Mouse (Mus musculus) CH12.LX (cell line): ENCODE measurements around the gene Ret. TPM values are rescaled to one million over a fixed set of nuclear protein-coding genes. Genes with fewer than 3 reads are reported as not detected.

Experiments used
- DNase-seq: peaks from one replicate; pipeline ENCODE4 v3.0.0-alpha.2; 2013; ENCODE audit errors: extremely low read depth
- H3K27ac ChIP-seq: 2 replicates; pipeline ENCODE4 v1.5.1; 2012; ENCODE audit warnings: low read depth, mild to moderate bottlenecking, control low read depth, moderate library complexity; ENCODE audit not compliant: insufficient read depth
- H3K27me3 ChIP-seq: replicated peaks from 2 replicates; pipeline ENCODE3; 2012; ENCODE audit warnings: inconsistent platforms
- H3K36me3 ChIP-seq, 2 experiments: replicated peaks in 1 of 2; 2 replicates each; pipeline versions ENCODE3 to v1.6.1; 2012; ENCODE audit warnings: inconsistent platforms in 1 of 2, low read length in 1 of 2, mild to moderate bottlenecking in 1 of 2, mixed read lengths in 1 of 2, moderate library complexity in 1 of 2; ENCODE audit not compliant: control insufficient read depth in 1 of 2, insufficient read depth in 1 of 2
- H3K4me1 ChIP-seq, 2 experiments: 2 replicates each; pipeline ENCODE4 v1.6.1; 2012; ENCODE audit warnings: inconsistent platforms in 1 of 2, moderate library complexity in 1 of 2; ENCODE audit not compliant: insufficient read depth in 2 of 2, control insufficient read depth in 1 of 2
- H3K4me2 ChIP-seq: 2 replicates; pipeline ENCODE4 v1.6.1; 2012; ENCODE audit warnings: low read depth, mild to moderate bottlenecking, control low read depth; ENCODE audit not compliant: poor library complexity, insufficient read depth, severe bottlenecking
- H3K4me3 ChIP-seq, 3 experiments: fragments of 150-350 bp in 1 of 3; sonication (generic) in 1 of 3; replicated peaks in 1 of 3; 2 replicates each; pipeline versions ENCODE3 to v1.5.1; 2011 to 2012; ENCODE audit warnings: low read depth in 2 of 3, low read length in 2 of 3, mild to moderate bottlenecking in 2 of 3, moderate library complexity in 2 of 3, control low read depth in 1 of 3, improper control_type of control experiment in 1 of 3, inconsistent platforms in 1 of 3, mixed read lengths in 1 of 3; ENCODE audit not compliant: poor library complexity in 1 of 3
- H3K79me2 ChIP-seq: replicated peaks from 2 replicates; pipeline ENCODE4 v1.6.1; 2012; ENCODE audit warnings: mild to moderate bottlenecking, moderate library complexity; ENCODE audit not compliant: control insufficient read depth, poor library complexity, insufficient read depth, severe bottlenecking; ENCODE audit errors: extremely low read depth
- H3K9ac ChIP-seq: 2 replicates; pipeline ENCODE4 v1.6.1; 2012; ENCODE audit warnings: low read depth, mild to moderate bottlenecking, control low read depth, moderate library complexity; ENCODE audit not compliant: insufficient read depth
- H3K9me3 ChIP-seq: replicated peaks from 2 replicates; pipeline ENCODE3; 2012; ENCODE audit warnings: low read length, inconsistent platforms, mixed read lengths
- BHLHE40 ChIP-seq: IDR thresholded peaks from 2 replicates; pipeline ENCODE4 v1.6.1; 2011; ENCODE audit warnings: mild to moderate bottlenecking, low read depth, low read length, improper control_type of control experiment
- E2F4 ChIP-seq: IDR thresholded peaks from 2 replicates; pipeline ENCODE4 v1.6.1; 2011; ENCODE audit warnings: low read depth, low read length, improper control_type of control experiment; ENCODE audit not compliant: insufficient replicate concordance
- ELF1 ChIP-seq: IDR thresholded peaks from 2 replicates; pipeline ENCODE4 v1.6.1; 2014; ENCODE audit warnings: low read depth, mild to moderate bottlenecking, inconsistent platforms, low read length, improper control_type of control experiment
- ETS1 ChIP-seq: conservative IDR thresholded peaks from 2 replicates; pipeline ENCODE4 v1.6.1; 2012; ENCODE audit warnings: low read depth, mild to moderate bottlenecking, inconsistent platforms, low read length, improper control_type of control experiment, moderate library complexity
- HCFC1 ChIP-seq: IDR thresholded peaks from 2 replicates; pipeline ENCODE4 v1.6.1; 2012; ENCODE audit warnings: low read depth, mild to moderate bottlenecking, inconsistent platforms, low read length, improper control_type of control experiment
- JUND ChIP-seq: conservative IDR thresholded peaks from 2 replicates; pipeline ENCODE4 v1.6.1; 2011; ENCODE audit warnings: low read depth, low read length, improper control_type of control experiment
- KAT2A ChIP-seq: IDR thresholded peaks from 2 replicates; pipeline ENCODE4 v1.6.1; 2012; ENCODE audit warnings: low read length, improper control_type of control experiment, inconsistent platforms; ENCODE audit not compliant: insufficient replicate concordance
- MAFK ChIP-seq: IDR thresholded peaks from 2 replicates; pipeline ENCODE4 v1.6.1; 2011; ENCODE audit warnings: low read length, improper control_type of control experiment; ENCODE audit not compliant: insufficient replicate concordance
- MAX ChIP-seq: IDR thresholded peaks from 2 replicates; pipeline ENCODE4 v1.6.1; 2011; ENCODE audit warnings: low read length, improper control_type of control experiment
- MAZ ChIP-seq: IDR thresholded peaks from 2 replicates; pipeline ENCODE4 v1.6.1; 2012; ENCODE audit warnings: low read depth, mild to moderate bottlenecking, inconsistent platforms, low read length, improper control_type of control experiment, moderate library complexity
- MXI1 ChIP-seq: IDR thresholded peaks from 2 replicates; pipeline ENCODE4 v1.6.1; 2011; ENCODE audit warnings: mild to moderate bottlenecking, low read depth, low read length, improper control_type of control experiment
- NELFE ChIP-seq: IDR thresholded peaks from 2 replicates; pipeline ENCODE4 v1.6.1; 2011; ENCODE audit warnings: low read depth, low read length, improper control_type of control experiment
- PAX5 ChIP-seq: IDR thresholded peaks from 2 replicates; pipeline ENCODE4 v1.6.1; 2012; ENCODE audit warnings: low read length, inconsistent platforms, mixed read lengths
- POLR2A ChIP-seq: IDR thresholded peaks from 2 replicates; pipeline ENCODE4 v1.6.1; 2011; ENCODE audit warnings: low read depth, mild to moderate bottlenecking, improper control_type of control experiment, low read length
- RCOR1 ChIP-seq: conservative IDR thresholded peaks from 2 replicates; pipeline ENCODE4 v1.6.1; 2012; ENCODE audit warnings: low read depth, mild to moderate bottlenecking, inconsistent platforms, low read length, improper control_type of control experiment
- SIN3A ChIP-seq: IDR thresholded peaks from 2 replicates; pipeline ENCODE4 v1.6.1; 2012; ENCODE audit warnings: low read length, improper control_type of control experiment, inconsistent platforms
- SMC3 ChIP-seq: IDR thresholded peaks from 2 replicates; pipeline ENCODE4 v1.6.1; 2011; ENCODE audit warnings: low read depth, low read length, improper control_type of control experiment
- dilution Hi-C: fragments of 300-500 bp; cut with MboI; formaldehyde crosslinking; loops from 2 replicates; pipeline ENCODE4 v1.14.3; 2020; ENCODE audit warnings: low sequenced_read_pairs; ENCODE audit not compliant: extremely low pct_unique_long_range_greater_than_20kb, extremely low pct_ligation_motif_present
- in situ Hi-C: fragments of 300-500 bp; cut with MboI; formaldehyde crosslinking; loops from 3 replicates; pipeline ENCODE4 v1.14.3; 2019; ENCODE audit warnings: low sequenced_read_pairs, low pct_ligation_motif_present, low pct_unique_long_range_greater_than_20kb, mixed read lengths
- polyA plus RNA-seq: library from polyadenylated mRNA; unstranded; fragments of >175 nt; gene quantifications from 2 replicates; pipeline ENCODE4 v1.2.1, GENCODE M21; 2012; ENCODE audit warnings: low read depth; ENCODE audit not compliant: insufficient read length
- total RNA-seq, 2 experiments: library from RNA; depleted of rRNA; stranded (reverse); fragments of 300-350 nt in 1 of 2; fragments of >200 nt in 1 of 2; gene quantifications; 2 replicates each; pipeline ENCODE4 v1.2.3; 2012 to 2014

Ret gene
- total and polyA plus RNA-seq, 3 experiments = not detected

DNA sequence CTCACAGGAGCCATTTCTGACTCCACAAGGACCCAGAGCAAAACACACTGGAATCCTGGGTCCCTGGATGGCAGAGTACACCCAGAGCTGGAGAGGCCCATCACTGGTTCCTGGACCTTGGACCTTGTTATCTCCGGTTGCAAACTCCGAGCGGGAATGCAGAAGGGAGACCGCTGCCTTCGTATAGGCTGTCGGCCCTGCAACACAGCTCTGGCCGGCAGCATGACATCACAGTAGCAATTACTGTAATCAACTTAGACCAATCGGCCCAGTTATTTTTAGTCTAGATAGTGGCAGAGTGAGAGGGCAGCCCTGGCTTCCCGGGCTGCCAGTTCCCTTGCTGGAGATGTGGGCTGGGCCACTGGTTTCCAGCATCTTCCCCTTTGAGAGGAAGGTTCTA, 8.9 kb downstream of the Ret start:
- H3K4me2 ChIP-seq = no peak overlapping the region
- TF ChIP-seq MAFK (no peak), POLR2A (no peak), MAX (no peak), ELF1 (no peak), SIN3A (no peak), HCFC1 (no peak), RCOR1 (no peak), KAT2A (no peak), MXI1 (no peak), ETS1 (no peak), BHLHE40 (no peak), E2F4 (no peak), PAX5 (no peak), MAZ (no peak), SMC3 (no peak)
- H3K27ac ChIP-seq = no peak overlapping the region
- no peak for DNase-seq
- dilution Hi-C loops = no loop called here
- no peaks in the 10 kb centered on the region for H3K9me3 ChIP-seq
- H3K4me3 ChIP-seq = no peak overlapping the region
- H3K79me2 ChIP-seq = no peaks in the 10 kb centered on the region
- H3K36me3 ChIP-seq = no peaks in the 10 kb centered on the region
- H3K4me1 ChIP-seq = no peaks in the 10 kb centered on the region
- in situ Hi-C loops = no loop called here
- peaks cover 91% of the 10 kb centered on the region for H3K27me3 ChIP-seq
- H3K9ac ChIP-seq = no peak overlapping the region

GRCm38 (mm10) chr6:118187285-118187641, 10.3 kb downstream of the Ret start:
- no peaks in the 10 kb centered on the region for H3K79me2 ChIP-seq
- no peak for DNase-seq
- no peak overlapping the region for H3K27ac ChIP-seq
- no peak overlapping the region for H3K4me2 ChIP-seq
- dilution Hi-C loops (no loop called here), in situ Hi-C loops (no loop called here)
- H3K27me3 ChIP-seq = peaks cover 89% of the 10 kb centered on the region
- no peak overlapping the region for H3K4me3 ChIP-seq
- no peaks in the 10 kb centered on the region for H3K9me3 ChIP-seq
- TF ChIP-seq MAFK (no peak), JUND (no peak), NELFE (no peak), SIN3A (no peak)
- no peak overlapping the region for H3K9ac ChIP-seq
- H3K36me3 ChIP-seq = no peaks in the 10 kb centered on the region
- H3K4me1 ChIP-seq = no peaks in the 10 kb centered on the region
